Mouse (Mus musculus) heart, embryonic 10.5 days (tissue): ENCODE data around the gene Srebf1. TPM values are rescaled to one million over a fixed set of nuclear protein-coding genes. Genes with fewer than 3 reads are reported as not detected.

Source experiments
- DNase-seq: peaks from one replicate; pipeline ENCODE4 v3.0.0-alpha.2; 2017; ENCODE audit warnings: low spot score
- H3K27ac ChIP-seq: fragments of 300-500 bp; sonication (generic); 2 replicates; pipeline ENCODE4 v1.5.1; 2016; ENCODE audit warnings: mild to moderate bottlenecking
- H3K27me3 ChIP-seq: fragments of 300-500 bp; sonication (generic); 2 replicates; pipeline ENCODE4 v1.6.1; 2016; ENCODE audit warnings: mild to moderate bottlenecking; ENCODE audit not compliant: poor library complexity, insufficient read depth, severe bottlenecking
- H3K36me3 ChIP-seq: fragments of 300-500 bp; sonication (generic); 2 replicates; pipeline ENCODE4 v1.6.1; 2016; ENCODE audit warnings: mild to moderate bottlenecking, moderate library complexity
- H3K4me1 ChIP-seq: fragments of 300-500 bp; sonication (generic); 2 replicates; pipeline ENCODE4 v1.6.1; 2016; ENCODE audit warnings: mild to moderate bottlenecking
- H3K4me3 ChIP-seq: fragments of 300-500 bp; sonication (generic); 2 replicates; pipeline ENCODE4 v1.5.1; 2016; ENCODE audit warnings: mild to moderate bottlenecking, moderate library complexity
- H3K9me3 ChIP-seq: fragments of 300-500 bp; sonication (generic); 2 replicates; pipeline ENCODE4 v1.6.1; 2016; ENCODE audit warnings: mild to moderate bottlenecking, moderate library complexity
- WGBS: fragments of 180-500 bp; shearing (Covaris S2); methylation state at CpG from one replicate; pipeline ENCODE4 v1.1.7; 2016; 5-methylcytosine and 5-hydroxymethylcytosine counted together
- microRNA-seq: library from miRNA; unstranded; fragments of <30 nt; microRNA quantifications from one replicate; pipeline ENCODE4, GENCODE M21; 2017
- polyA plus RNA-seq: library from polyadenylated mRNA; unstranded; fragments of >200 nt; fragmentation: Nextera tagmentation; extraction: Ambion mirVana; gene quantifications from 2 replicates; pipeline ENCODE4 v1.2.1, GENCODE M21; 2016

The Srebf1 gene
- polyA plus RNA-seq, 1 experiment from 2014 or later = 38.2 TPM

- Histone ChIP-seq H3K36me3 (peaks cover 35% of the 10 kb centered on the region), H3K27ac (peak overlapping the region; percentile 56), H3K4me3 (no peak overlapping the region), H3K9me3 (no peaks in the 10 kb centered on the region), H3K4me1 (peaks cover 83% of the 10 kb centered on the region), H3K27me3 (no peaks in the 10 kb centered on the region)
- 82% methylated on average over 9 of the region's 9 CpGs for WGBS
- no peak for DNase-seq
Measured at GRCm38 (mm10) chr11:60161146-60161874, 61.1 kb downstream of the Srebf1 start.

DNA sequence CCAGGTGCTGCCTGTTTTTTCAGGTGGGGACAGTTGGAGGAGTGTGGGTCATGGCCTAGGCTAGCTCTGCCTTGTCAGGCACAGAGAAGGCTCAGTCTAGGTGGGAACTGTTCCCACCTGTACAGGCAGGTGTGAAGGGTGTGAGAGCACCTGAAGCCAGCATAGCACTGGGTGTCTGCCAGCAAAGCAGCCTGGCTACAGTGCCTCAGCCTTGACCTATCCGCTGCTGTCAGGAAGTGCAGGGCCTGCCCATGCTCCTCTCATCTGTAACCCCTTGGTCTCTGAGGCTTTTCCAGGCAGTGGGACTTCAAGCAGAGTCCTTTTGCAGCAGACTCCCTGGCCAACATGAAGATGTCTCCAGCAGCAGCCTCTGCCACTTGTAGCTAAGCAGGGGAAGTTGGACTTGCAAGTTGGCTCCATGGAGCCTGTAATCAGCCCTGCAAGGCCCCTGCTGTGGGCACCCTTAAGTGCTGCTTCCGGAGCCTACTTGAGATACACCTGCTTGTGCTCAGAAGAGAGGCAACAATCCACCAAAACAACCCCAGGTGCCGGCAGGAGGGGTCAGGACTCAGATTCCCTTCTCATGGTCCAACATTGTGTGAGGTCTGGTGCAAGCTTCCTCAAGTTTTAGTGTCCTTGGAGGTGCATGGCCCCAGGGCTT is 61.8 kb downstream of the Srebf1 start:
- WGBS = 65% methylated on average over 3 of the region's 3 CpGs
- Histone ChIP-seq H3K36me3 (peaks cover 42% of the 10 kb centered on the region), H3K4me1 (peaks cover 77% of the 10 kb centered on the region), H3K27me3 (no peaks in the 10 kb centered on the region), H3K4me3 (no peak overlapping the region), H3K9me3 (no peaks in the 10 kb centered on the region), H3K27ac (peak overlapping the region; percentile 47; the same call in 1 of the 2 replicates)
- DNase-seq = no peak

DNA sequence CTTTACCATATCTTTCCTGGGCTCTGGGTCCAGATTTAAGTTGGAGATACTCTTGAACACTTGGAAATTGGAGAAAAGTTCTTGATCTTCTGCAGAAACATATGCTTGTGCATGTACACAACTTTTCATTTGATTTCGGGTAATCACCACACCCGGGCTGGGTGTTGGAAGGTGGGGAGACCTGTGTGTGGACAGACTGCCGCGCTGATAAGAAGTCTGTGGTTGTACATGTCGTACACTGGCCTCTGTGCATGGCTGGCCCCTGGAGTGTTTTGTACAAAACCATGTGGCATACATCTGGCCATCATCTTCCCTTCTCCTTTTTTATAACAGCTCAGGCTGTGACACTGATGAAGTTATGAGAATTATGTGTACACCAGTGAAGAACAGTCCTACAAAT is 62.4 kb downstream of the Srebf1 start:
- Histone ChIP-seq H3K27me3 (no peaks in the 10 kb centered on the region), H3K36me3 (peaks cover 49% of the 10 kb centered on the region), H3K9me3 (no peaks in the 10 kb centered on the region), H3K4me1 (peaks cover 73% of the 10 kb centered on the region), H3K4me3 (no peak overlapping the region), H3K27ac (no peak overlapping the region)
- 78% methylated on average over 5 of the region's 5 CpGs for WGBS
- DNase-seq = no peak

DNA sequence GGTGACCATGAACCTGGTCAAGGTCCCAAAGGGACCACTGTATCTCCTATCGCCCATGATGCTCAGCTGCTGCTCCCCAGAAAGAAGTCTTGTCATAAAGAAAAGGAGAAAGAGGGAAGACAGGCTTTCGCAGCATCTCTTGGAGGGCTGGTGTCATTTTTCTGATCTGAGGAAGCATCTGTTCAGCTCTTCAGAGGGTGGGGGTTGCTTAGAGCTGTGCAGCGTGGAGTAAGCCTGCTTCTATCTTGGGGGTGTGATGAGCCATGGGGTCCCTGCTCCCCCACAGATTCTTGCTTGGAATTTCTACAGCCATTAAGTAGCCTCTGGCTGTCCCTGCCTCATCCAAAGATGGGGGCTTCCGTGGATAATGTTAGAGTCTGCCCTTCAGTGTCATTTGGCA is 64.1 kb downstream of the Srebf1 start:
- no peak overlapping the region for H3K27ac ChIP-seq
- WGBS = 81% methylated on average over 4 of the region's 4 CpGs
- H3K9me3 ChIP-seq = no peaks in the 10 kb centered on the region
- H3K4me1 ChIP-seq = peaks cover 64% of the 10 kb centered on the region
- no peak overlapping the region for H3K4me3 ChIP-seq
- no peak for DNase-seq
- H3K36me3 ChIP-seq = peaks cover 66% of the 10 kb centered on the region
- no peaks in the 10 kb centered on the region for H3K27me3 ChIP-seq

DNA sequence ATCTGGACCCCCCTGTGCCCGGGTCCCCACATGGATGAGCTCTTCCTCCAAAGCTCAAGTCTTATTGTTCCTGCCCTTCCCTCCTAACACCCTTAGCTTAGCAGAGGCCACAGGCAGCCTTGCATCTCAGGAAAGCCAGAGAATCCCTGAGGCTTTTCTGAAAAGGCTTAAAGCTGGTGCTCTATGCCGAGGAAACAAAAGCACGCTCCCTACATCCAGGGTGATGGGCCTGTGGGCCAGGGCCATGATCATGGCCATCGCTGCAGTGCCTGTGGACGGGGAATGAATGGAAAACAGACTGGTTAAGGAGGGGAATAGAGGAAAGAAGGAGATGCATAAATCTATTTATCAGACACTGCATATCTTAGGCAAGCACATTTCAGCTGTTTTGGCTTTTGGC is 66.7 kb downstream of the Srebf1 start:
- Histone ChIP-seq H3K9me3 (no peaks in the 10 kb centered on the region), H3K4me1 (peaks cover 48% of the 10 kb centered on the region), H3K36me3 (peaks cover 79% of the 10 kb centered on the region), H3K27me3 (no peaks in the 10 kb centered on the region), H3K27ac (no peak overlapping the region), H3K4me3 (no peak overlapping the region)
- no peak for DNase-seq
- WGBS = 92% methylated on average over 5 of the region's 5 CpGs

DNA sequence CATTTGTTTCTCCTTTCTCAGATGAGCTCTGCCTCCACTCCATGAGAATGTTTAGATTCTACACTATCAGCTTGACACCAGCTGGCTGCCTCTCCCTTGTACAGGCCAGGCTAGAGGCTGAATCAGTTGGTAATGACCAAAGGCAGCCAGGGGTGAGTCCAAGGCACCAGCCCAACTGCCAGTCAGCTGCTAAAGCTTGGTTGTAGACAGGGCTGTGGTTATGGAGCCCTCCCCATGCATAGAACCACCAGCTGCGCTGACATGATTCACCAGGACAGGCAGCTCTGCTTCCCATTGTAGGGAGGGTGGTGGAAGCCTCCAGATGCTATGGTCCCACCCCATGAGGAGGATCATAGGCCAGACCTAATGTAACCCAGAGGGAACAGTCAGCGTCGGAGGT is 68.4 kb downstream of the Srebf1 start:
- no peaks in the 10 kb centered on the region for H3K9me3 ChIP-seq
- H3K4me3 ChIP-seq = no peak overlapping the region
- H3K4me1 ChIP-seq = peaks cover 43% of the 10 kb centered on the region
- WGBS = 96% methylated on average over 3 of the region's 3 CpGs
- peaks cover 84% of the 10 kb centered on the region for H3K36me3 ChIP-seq
- no peak for DNase-seq
- no peaks in the 10 kb centered on the region for H3K27me3 ChIP-seq
- 0 out of 2 replicates have a peak overlapping the region, but pooled peaks have one; percentile 25 for H3K27ac ChIP-seq

DNA sequence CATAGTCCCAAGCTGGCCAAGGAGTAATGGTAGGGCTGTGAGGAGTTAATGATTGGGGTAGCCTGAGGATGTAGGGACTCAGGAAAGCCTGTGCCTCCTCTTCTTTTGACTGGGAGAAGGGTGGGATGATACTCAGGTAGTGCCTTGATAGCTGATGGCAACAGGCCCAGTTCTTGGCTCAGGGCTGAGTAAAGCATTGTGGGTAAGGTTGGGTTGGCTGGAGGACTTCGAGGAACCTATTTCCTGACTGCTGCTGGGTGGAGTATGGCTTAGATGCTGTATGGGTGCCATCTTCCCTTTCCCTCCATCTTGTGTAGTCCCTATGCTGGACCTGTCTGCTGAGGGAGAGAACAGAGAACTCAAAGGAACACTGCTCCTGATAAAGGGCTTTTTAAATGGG is 70.0 kb downstream of the Srebf1 start:
- peaks cover 95% of the 10 kb centered on the region for H3K36me3 ChIP-seq
- WGBS = 82% methylated on average over 1 of the region's 1 CpGs
- H3K9me3 ChIP-seq = no peaks in the 10 kb centered on the region
- peaks cover 39% of the 10 kb centered on the region for H3K4me1 ChIP-seq
- no peak overlapping the region for H3K4me3 ChIP-seq
- no peak overlapping the region for H3K27ac ChIP-seq
- no peak for DNase-seq
- no peaks in the 10 kb centered on the region for H3K27me3 ChIP-seq

GRCm38 (mm10) chr11:60150677-60151076 is 71.7 kb downstream of the Srebf1 start:
- WGBS = 80% methylated on average over 3 of the region's 3 CpGs
- no peaks in the 10 kb centered on the region for H3K27me3 ChIP-seq
- H3K4me3 ChIP-seq = no peak overlapping the region
- H3K36me3 ChIP-seq = peaks cover 96% of the 10 kb centered on the region
- peaks cover 56% of the 10 kb centered on the region for H3K4me1 ChIP-seq
- no peaks in the 10 kb centered on the region for H3K9me3 ChIP-seq
- DNase-seq = no peak
- no peak overlapping the region for H3K27ac ChIP-seq

Small RNAs within 50 kb of the gene (microRNA-seq; reads per million reads assigned to microRNA genes)
- not detected for gene Mir6921
- not detected for gene Mir6922

Other genes with a start within 250 kb of the Srebf1 start
- 11.6 and 18.2 TPM in 2 replicates for gene Pemt, start 176.1 kb downstream of the Srebf1 start, polyA plus RNA-seq
- 21.2 and 32.5 TPM in 2 replicates for gene Rai1, start 117.6 kb downstream of the Srebf1 start, polyA plus RNA-seq
- 19.3 and 28.4 TPM in 2 replicates for gene Tom1l2, start 130.3 kb upstream of the Srebf1 start, polyA plus RNA-seq
- 1.0 and 2.0 TPM in 2 replicates for gene Drc3, start 130.7 kb upstream of the Srebf1 start, polyA plus RNA-seq
- gene Gid4, start 194.6 kb upstream of the Srebf1 start, polyA plus RNA-seq = 17.1 and 20.6 TPM in 2 replicates
- gene Atpaf2, start 195.9 kb upstream of the Srebf1 start, polyA plus RNA-seq = 61.7 and 63.8 TPM in 2 replicates
- gene Drg2, start 232.0 kb upstream of the Srebf1 start, polyA plus RNA-seq = 87.6 and 112 TPM in 2 replicates
- gene Myo15, start 246.8 kb upstream of the Srebf1 start, polyA plus RNA-seq = 0.25 and 0.28 TPM in 2 replicates